Mouse (Mus musculus): ENCODE data around the gene Nlrp6.
"Not testable (repeated sequence)": the region's sequence is repeated elsewhere in the genome, so short reads cannot be mapped to it uniquely, and the experiment has no call there.

Gene Nlrp6

DNA sequence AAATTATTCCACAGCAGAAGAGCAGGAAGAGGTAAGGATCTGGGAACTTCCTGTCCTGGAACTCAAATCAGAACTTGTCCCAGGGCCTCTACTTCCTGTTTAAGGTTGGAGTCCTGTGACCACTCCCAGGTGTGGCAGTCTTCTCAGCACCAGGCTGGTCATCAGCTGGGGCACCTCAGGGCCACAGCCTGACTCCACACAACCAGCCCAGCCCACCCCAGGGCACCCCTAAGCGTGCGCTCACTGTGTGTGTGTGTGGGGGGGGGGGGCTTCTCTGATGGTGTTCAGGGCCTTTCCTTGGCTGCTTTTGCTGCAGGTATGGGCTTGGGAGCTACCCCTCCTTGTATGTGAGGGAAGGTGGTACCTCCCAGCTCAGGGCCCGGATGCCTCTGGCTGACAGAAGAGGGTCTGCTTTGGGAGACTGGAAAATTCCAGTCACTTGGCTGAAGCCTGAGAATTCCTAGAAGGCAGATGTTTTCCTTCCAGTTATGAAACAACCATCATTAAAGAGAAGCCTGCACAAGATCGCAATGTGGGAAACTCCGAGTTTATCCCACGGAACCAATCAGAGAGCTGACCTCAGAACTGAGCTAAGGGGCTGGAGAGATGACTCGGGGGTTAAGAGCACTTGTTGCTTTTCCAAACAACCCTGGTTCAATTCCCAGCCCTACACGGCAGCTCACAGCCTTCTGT, 50.9 kb downstream of the Nlrp6 start:
- no peak for DNase-seq (ENCODE audit: low read depth in 1 of 2, low spot score in 2 of 2)

DNA sequence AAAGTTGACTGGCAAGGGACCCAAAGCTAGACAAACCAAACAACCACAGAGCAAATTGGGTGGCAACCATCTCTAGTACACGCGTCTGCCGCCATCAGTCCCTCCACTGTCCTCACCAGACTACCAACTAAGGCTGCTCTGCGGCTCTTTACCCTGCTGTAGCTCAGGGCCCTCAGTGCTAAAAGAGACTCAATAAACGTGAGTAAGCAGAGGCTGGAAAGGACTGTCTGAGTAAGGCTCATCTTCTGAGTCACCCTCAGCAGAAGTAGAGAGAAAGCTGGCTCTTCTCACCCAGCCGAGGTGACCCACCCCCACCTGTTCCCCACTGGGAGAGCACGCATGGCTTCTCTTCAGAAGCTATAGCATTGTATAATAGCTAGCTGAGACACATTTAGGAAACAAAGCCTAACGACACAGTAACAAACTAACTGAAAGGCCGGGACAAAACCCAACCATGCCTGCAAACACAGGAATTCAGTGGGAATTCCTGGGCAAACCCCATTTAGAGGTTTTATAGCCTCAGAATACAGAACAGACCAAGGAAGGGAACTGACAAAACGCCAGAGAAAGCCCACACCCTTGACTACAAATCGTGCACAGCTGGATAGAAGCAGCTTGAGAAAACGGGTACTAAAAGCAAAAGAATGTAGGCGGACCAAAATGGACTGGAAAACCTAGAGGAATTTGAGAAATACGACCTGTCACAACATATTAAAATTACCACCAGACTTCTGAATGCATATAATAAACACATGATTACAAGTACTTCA, 52.9 kb downstream of the Nlrp6 start:
- DNase-seq (ENCODE audit: low read depth in 1 of 2, low spot score in 2 of 2), result no peak

DNA sequence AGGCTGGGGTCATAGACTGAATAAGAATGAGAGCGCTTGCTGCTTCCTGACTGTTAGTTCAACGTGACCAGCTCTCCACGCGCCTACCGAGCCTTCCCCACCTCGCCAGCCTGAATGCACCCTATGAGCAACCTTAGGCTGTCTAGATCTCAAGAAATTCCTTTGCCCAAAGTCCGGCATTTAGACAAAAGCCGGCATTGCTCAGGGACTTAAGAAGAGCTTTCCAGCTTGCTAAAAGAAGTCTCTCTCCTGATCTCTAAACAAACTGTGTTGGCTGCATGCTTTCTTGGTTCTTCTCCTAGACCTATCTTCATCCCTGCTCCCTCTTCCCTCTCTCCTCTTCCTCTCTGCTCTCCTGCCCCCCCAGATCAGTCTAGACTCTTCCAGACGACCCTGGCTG, 54.2 kb downstream of the Nlrp6 start:
- DNase-seq (ENCODE audit: low read depth in 1 of 2, low spot score in 2 of 2), result no peak

DNA sequence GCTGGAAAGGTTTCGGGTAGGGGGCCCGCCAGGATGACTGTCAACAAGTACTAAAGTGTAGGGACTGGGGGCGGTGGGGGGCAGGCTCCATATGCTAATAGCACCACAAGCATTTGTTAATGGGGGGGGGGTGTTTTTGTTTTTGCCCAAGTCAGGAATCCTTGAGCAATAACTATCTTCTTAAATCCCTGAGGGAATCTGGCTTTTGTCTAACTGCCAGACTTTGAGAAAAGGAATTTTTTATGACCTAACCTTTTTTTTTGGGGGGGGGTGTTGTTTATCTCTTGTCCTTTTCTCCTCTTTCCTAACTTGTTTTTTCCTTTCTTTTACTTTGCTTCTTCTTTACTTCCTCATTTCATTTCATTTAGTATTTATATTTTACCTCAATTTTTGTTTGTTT, 54.8 kb downstream of the Nlrp6 start:
- no peak for DNase-seq (ENCODE audit: low read depth in 1 of 2, low spot score in 2 of 2)

DNA sequence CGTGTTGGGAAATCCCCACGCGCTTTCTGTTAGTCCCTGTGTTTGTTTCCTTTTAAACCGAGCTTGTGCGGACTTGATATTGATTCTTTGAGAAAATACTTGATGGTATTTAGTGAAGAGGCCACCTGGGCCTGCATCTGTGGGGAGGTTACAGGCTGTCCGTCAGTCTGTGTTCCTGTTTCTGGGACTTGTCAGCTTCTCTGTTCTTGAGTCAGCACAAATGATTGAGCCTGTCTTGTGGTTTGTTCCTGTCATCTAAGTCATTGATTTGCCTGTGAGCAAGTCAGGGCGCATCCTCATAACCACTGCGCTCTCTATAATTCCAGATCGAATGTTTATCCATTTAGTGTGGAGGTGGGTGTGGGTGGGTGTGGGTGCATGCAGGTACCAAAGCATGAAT, 56.0 kb downstream of the Nlrp6 start:
- DNase-seq (ENCODE audit: low read depth in 1 of 2, low spot score in 2 of 2), result not testable (repeated sequence)
